Mouse (Mus musculus) olfactory bulb, adult 2 months (tissue): ENCODE results near the gene Shisal1. TPM values are rescaled to one million over a fixed set of nuclear protein-coding genes. Genes with fewer than 3 reads are reported as not detected.

Experiments
- H3K27ac ChIP-seq: fragments of 200-500 bp; 2 replicates; pipeline ENCODE4 v1.5.1; 2012; ENCODE audit warnings: low read depth, low read length; ENCODE audit not compliant: insufficient read depth
- H3K4me1 ChIP-seq: fragments of 200-500 bp; 2 replicates; pipeline ENCODE4 v1.6.1; 2012; ENCODE audit warnings: low read length; ENCODE audit not compliant: control insufficient read depth, insufficient read depth
- H3K4me3 ChIP-seq: fragments of 200-500 bp; 2 replicates; pipeline ENCODE4 v1.5.1; 2012; ENCODE audit warnings: mild to moderate bottlenecking, low read depth, low read length, moderate library complexity; ENCODE audit not compliant: insufficient read depth
- CTCF ChIP-seq: fragments of 200-500 bp; IDR thresholded peaks from 2 replicates; pipeline ENCODE4 v1.5.1; 2012; ENCODE audit warnings: low read depth, mild to moderate bottlenecking, low read length, moderate library complexity; ENCODE audit not compliant: insufficient read depth
- POLR2A ChIP-seq: fragments of 200-500 bp; IDR thresholded peaks from 2 replicates; pipeline ENCODE4 v1.6.1; 2012; ENCODE audit warnings: mild to moderate bottlenecking, low read depth, low read length, moderate library complexity; ENCODE audit not compliant: insufficient read depth
- WGBS: fragments of 180-500 bp; shearing (Covaris S2); methylation state at CpG from one replicate; pipeline ENCODE4 v1.1.7; 2018; 5-methylcytosine and 5-hydroxymethylcytosine counted together
- polyA plus RNA-seq: library from polyadenylated mRNA; stranded (reverse); fragments of >200 nt; gene quantifications from 2 replicates; pipeline ENCODE4 v1.2.4, GENCODE M21; 2012; ENCODE audit warnings: low replicate concordance; ENCODE audit not compliant: missing spikeins, insufficient read depth, insufficient read length

The Shisal1 gene
- polyA plus RNA-seq, 1 experiment, result not detected

GRCm38 (mm10) chr15:84395341-84396067 lies 51.4 kb downstream of the Shisal1 start:
- Histone ChIP-seq H3K4me1 (peaks cover 69% of the 10 kb centered on the region), H3K27ac (no peak overlapping the region; the same call in 1 of the 2 replicates), H3K4me3 (no peak overlapping the region)
- TF ChIP-seq POLR2A (no peak), CTCF (no peak)
- 79% methylated on average over 14 of the region's 14 CpGs for WGBS

DNA sequence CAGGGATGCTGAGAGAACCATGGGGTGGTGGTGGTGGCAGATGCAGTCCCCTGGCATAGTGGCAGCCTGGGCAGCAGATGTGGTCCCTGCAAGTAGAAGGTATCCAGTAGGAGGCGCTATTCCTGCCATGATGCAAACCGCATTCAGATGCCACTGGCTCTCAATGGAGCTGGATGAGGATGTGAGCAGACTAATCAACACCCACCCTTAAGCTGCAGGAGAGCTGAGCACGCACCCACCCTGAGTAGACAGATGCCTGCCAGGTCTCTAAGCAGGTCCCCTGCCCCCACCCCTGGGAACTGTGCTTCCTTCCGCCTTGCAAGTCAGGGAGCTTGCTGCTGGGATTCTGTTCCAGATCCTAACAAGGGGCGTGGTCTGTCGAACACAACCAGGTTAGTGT lies 53.6 kb downstream of the Shisal1 start:
- Histone ChIP-seq H3K4me3 (no peak overlapping the region), H3K4me1 (peaks cover 51% of the 10 kb centered on the region), H3K27ac (no peak overlapping the region)
- TF ChIP-seq POLR2A, result no peak
- TF ChIP-seq CTCF, result peak; percentile 19; the same call in 1 of the 2 replicates
- WGBS, result 57% methylated on average over 6 of the region's 6 CpGs

- TF ChIP-seq POLR2A (no peak), CTCF (no peak)
- 35% methylated on average over 5 of the region's 5 CpGs for WGBS
- no peak overlapping the region for H3K27ac ChIP-seq
- no peak overlapping the region for H3K4me3 ChIP-seq
- peaks cover 46% of the 10 kb centered on the region for H3K4me1 ChIP-seq
These were observed 54.1 kb downstream of the Shisal1 start for GRCm38 (mm10) chr15:84392840-84393239.

GRCm38 (mm10) chr15:84392131-84392530 lies 54.8 kb downstream of the Shisal1 start:
- TF ChIP-seq POLR2A (no peak), CTCF (no peak)
- Histone ChIP-seq H3K4me1 (peaks cover 39% of the 10 kb centered on the region), H3K27ac (no peak overlapping the region), H3K4me3 (no peak overlapping the region)
- WGBS, result 99% methylated on average over 4 of the region's 4 CpGs

GRCm38 (mm10) chr15:84388698-84389131 lies 58.2 kb downstream of the Shisal1 start:
- Histone ChIP-seq H3K27ac (no peak overlapping the region), H3K4me3 (no peak overlapping the region), H3K4me1 (peaks cover 19% of the 10 kb centered on the region)
- WGBS, result 89% methylated on average over 8 of the region's 8 CpGs
- TF ChIP-seq CTCF, result no peak
- TF ChIP-seq POLR2A, result no peak

DNA sequence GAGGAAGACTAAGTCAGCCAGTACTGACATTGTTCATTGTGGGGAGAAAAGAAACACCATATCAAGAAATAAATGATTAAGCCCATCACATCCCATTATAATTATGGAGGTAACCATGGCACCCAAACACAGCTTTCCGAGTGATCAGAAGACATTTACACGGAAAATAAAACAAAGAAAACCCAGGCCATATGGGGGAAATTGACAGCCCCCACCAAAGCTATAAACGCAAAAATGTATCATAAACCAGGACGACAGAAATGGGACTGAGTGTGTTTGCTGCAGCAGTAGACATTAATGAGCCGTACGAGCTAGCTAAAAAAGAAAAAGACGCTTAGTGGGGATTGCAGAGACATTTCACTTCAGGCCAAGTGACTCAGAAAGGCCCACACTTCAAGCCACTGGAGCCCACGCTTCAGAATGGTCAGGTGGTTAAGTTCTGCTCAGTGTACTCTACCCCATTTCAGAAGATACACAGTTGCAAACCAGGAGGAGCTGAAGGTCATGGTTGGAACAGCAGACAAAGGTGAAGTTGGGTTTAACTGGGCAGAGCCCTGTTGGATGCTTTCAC lies 60.8 kb downstream of the Shisal1 start:
- H3K27ac ChIP-seq, result no peak overlapping the region
- TF ChIP-seq CTCF (no peak), POLR2A (no peak)
- H3K4me1 ChIP-seq, result peaks cover 14% of the 10 kb centered on the region
- 42% methylated on average over 8 of the region's 8 CpGs for WGBS
- H3K4me3 ChIP-seq, result no peak overlapping the region

- TF ChIP-seq CTCF (no peak), POLR2A (no peak)
These were observed 62.8 kb downstream of the Shisal1 start for GRCm38 (mm10) chr15:84384066-84384465.

GRCm38 (mm10) chr15:84380181-84380580 lies 66.7 kb downstream of the Shisal1 start:
- Histone ChIP-seq H3K27ac (no peak overlapping the region), H3K4me3 (no peak overlapping the region), H3K4me1 (peaks cover 29% of the 10 kb centered on the region)
- TF ChIP-seq CTCF, result no peak
- 64% methylated on average over 10 of the region's 10 CpGs for WGBS

More at GRCm38 (mm10) chr15:84384066-84384465, 62.8 kb downstream of the Shisal1 start:
- H3K4me1 ChIP-seq, result peaks cover 19% of the 10 kb centered on the region
- H3K27ac ChIP-seq, result no peak overlapping the region
- H3K4me3 ChIP-seq, result no peak overlapping the region
- WGBS, result 94% methylated on average over 9 of the region's 9 CpGs

GRCm38 (mm10) chr15:84378734-84379133 lies 68.2 kb downstream of the Shisal1 start:
- no peak overlapping the region for H3K4me3 ChIP-seq
- peaks cover 24% of the 10 kb centered on the region for H3K4me1 ChIP-seq
- WGBS, result 68% methylated on average over 9 of the region's 9 CpGs
- TF ChIP-seq CTCF, result no peak
- no peak for TF ChIP-seq POLR2A
- H3K27ac ChIP-seq, result no peak overlapping the region
